Mouse (Mus musculus): ENCODE data around the gene Tdrd9. TPM values are rescaled to one million over a fixed set of nuclear protein-coding genes. Genes with fewer than 3 reads are reported as not detected.

Tdrd9 gene
- total and polyA plus RNA-seq, 3 experiments = 0.09 to 0.10 TPM; not detected in 1

DNA sequence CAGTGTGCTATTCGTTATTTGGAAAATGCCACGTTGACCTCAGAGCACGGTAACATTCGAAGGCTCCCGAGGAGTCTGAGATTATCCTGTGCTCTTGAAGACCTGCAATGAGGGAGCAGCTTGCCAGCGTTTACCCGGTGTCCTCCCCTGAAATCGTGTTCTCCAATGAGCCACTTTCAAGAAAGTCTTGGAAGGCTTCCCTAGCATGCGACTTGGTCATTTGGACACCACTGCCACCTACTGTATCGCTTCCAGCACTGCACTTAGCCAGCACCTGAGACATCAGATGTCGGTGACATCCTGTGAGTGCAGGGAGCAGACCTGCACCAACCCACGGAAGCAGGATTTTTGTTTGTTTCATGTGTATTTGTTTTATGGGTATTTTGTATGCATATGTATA, 119.7 kb downstream of the Tdrd9 start:
- intact Hi-C loops (cut with DNase I) = loop anchor here (1.0 kb wide), 1 partner anchor 13 kb away; no protein-coding TSS in a partner anchor
- Histone ChIP-seq H3K4me1 (ENCODE audit: control insufficient read depth, insufficient read depth, low read length) (peaks cover 3% of the 10 kb centered on the region), H3K27me3 (ENCODE audit: control insufficient read depth, insufficient read depth, low read length) (no peaks in the 10 kb centered on the region), H3K4me3 (0 out of 2 replicates have a peak overlapping the region, but pooled peaks have one; percentile 9), H3K9ac (ENCODE audit: low read depth, low read length) (no peak overlapping the region), H3K27ac (no peak overlapping the region), H3K36me3 (ENCODE audit: control insufficient read depth, insufficient read depth, low read length) (no peaks in the 10 kb centered on the region), H3K79me2 (replicated peaks; ENCODE audit: control insufficient read depth, insufficient read depth, low read length) (no peaks in the 10 kb centered on the region)
- WGBS = 3% methylated on average over 12 of the region's 12 CpGs
- peak; percentile 55 to 71 for DNase-seq
- TF ChIP-seq EP300 (IDR thresholded peaks at IDR 0.05; ENCODE audit: insufficient read depth, low read depth, low read length) (peak; percentile 80; the same call in 1 of the 2 replicates), CTCF (IDR thresholded peaks at IDR 0.05) (peak; percentile 98), POLR2A (IDR thresholded peaks at IDR 0.05; ENCODE audit: insufficient read depth, low read depth, low read length) (no peak)

DNA sequence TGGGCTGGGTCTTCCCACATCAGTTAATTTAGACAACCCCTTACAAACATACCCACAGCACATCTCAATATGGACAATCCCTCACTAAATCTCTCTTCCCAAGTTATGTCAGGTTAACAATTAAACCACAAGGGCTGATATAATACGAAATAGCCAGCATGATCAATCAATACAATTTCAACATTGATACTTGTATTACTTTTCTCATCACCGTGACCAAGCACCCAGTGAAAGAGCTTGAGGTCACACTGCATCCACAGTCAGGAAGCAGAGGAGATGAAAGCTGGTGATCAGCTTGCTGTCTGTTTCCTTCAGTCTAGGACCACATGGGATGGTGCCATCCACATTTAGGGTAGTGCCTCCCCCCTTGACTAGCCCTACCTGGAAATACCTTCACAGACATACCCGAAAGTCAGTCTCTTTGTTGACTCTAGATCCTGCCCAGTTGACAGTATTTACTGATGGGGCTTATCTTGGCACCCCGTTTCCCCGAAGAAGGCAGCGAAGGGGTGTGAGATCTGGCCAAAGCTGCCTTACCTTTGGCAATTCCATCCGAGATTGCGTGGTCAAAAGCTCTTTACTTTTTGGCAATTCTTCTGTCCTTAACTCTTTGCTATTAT, 123.0 kb downstream of the Tdrd9 start:
- no peak overlapping the region for H3K4me3 ChIP-seq
- peaks cover 6% of the 10 kb centered on the region for H3K4me1 ChIP-seq (ENCODE audit: control insufficient read depth, insufficient read depth, low read length)
- intact Hi-C loops (cut with DNase I) = no loop called here
- H3K27ac ChIP-seq = no peak overlapping the region
- WGBS = 68% methylated on average over 8 of the region's 8 CpGs
- H3K36me3 ChIP-seq (ENCODE audit: control insufficient read depth, insufficient read depth, low read length) = no peaks in the 10 kb centered on the region
- H3K27me3 ChIP-seq (ENCODE audit: control insufficient read depth, insufficient read depth, low read length) = no peaks in the 10 kb centered on the region
- DNase-seq = no peak
- H3K9ac ChIP-seq (ENCODE audit: low read depth, low read length) = no peak overlapping the region
- no peak for TF ChIP-seq CTCF (IDR thresholded peaks at IDR 0.05)
- no peak for TF ChIP-seq EP300 (IDR thresholded peaks at IDR 0.05; ENCODE audit: insufficient read depth, low read depth, low read length)
- TF ChIP-seq POLR2A (IDR thresholded peaks at IDR 0.05; ENCODE audit: insufficient read depth, low read depth, low read length) = no peak
- H3K79me2 ChIP-seq (replicated peaks; ENCODE audit: control insufficient read depth, insufficient read depth, low read length) = no peaks in the 10 kb centered on the region

- Histone ChIP-seq H3K79me2 (replicated peaks; ENCODE audit: control insufficient read depth, insufficient read depth, low read length) (no peaks in the 10 kb centered on the region), H3K27ac (peak overlapping the region; percentile 48; the same call in 1 of the 2 replicates), H3K4me3 (no peak overlapping the region), H3K4me1 (ENCODE audit: control insufficient read depth, insufficient read depth, low read length) (peaks cover 6% of the 10 kb centered on the region), H3K27me3 (ENCODE audit: control insufficient read depth, insufficient read depth, low read length) (no peaks in the 10 kb centered on the region), H3K36me3 (ENCODE audit: control insufficient read depth, insufficient read depth, low read length) (no peaks in the 10 kb centered on the region), H3K9ac (ENCODE audit: low read depth, low read length) (no peak overlapping the region)
- intact Hi-C loops (cut with DNase I) = no loop called here
- peak; percentile 75 for TF ChIP-seq EP300 (IDR thresholded peaks at IDR 0.05; ENCODE audit: insufficient read depth, low read depth, low read length)
- TF ChIP-seq CTCF (IDR thresholded peaks at IDR 0.05) = peak; percentile 28
- TF ChIP-seq POLR2A (IDR thresholded peaks at IDR 0.05; ENCODE audit: insufficient read depth, low read depth, low read length) = no peak
- WGBS = 39% methylated on average over 13 of the region's 13 CpGs
- DNase-seq = peak; percentile 60 to 81
Observed at GRCm38 (mm10) chr12:112096051-112096732, 124.8 kb downstream of the Tdrd9 start.

- Histone ChIP-seq H3K79me2 (replicated peaks; ENCODE audit: control insufficient read depth, insufficient read depth, low read length) (no peaks in the 10 kb centered on the region), H3K27me3 (ENCODE audit: control insufficient read depth, insufficient read depth, low read length) (no peaks in the 10 kb centered on the region), H3K36me3 (ENCODE audit: control insufficient read depth, insufficient read depth, low read length) (no peaks in the 10 kb centered on the region), H3K27ac (no peak overlapping the region; the same call in 1 of the 2 replicates), H3K4me3 (no peak overlapping the region), H3K9ac (ENCODE audit: low read depth, low read length) (no peak overlapping the region), H3K4me1 (ENCODE audit: control insufficient read depth, insufficient read depth, low read length) (peaks cover 6% of the 10 kb centered on the region)
- 56% methylated on average over 8 of the region's 8 CpGs for WGBS
- no peak for DNase-seq
- no peak for TF ChIP-seq POLR2A (IDR thresholded peaks at IDR 0.05; ENCODE audit: insufficient read depth, low read depth, low read length)
- TF ChIP-seq EP300 (IDR thresholded peaks at IDR 0.05; ENCODE audit: insufficient read depth, low read depth, low read length) = no peak
- TF ChIP-seq CTCF (IDR thresholded peaks at IDR 0.05) = no peak
- intact Hi-C loops (cut with DNase I) = no loop called here
Observed at GRCm38 (mm10) chr12:112096733-112097117, 125.4 kb downstream of the Tdrd9 start.

- WGBS = 61% methylated on average over 4 of the region's 4 CpGs
- TF ChIP-seq CTCF (IDR thresholded peaks at IDR 0.05) = no peak
- H3K27me3 ChIP-seq (ENCODE audit: control insufficient read depth, insufficient read depth, low read length) = no peaks in the 10 kb centered on the region
- peaks cover 6% of the 10 kb centered on the region for H3K4me1 ChIP-seq (ENCODE audit: control insufficient read depth, insufficient read depth, low read length)
- H3K4me3 ChIP-seq = no peak overlapping the region
- H3K27ac ChIP-seq = no peak overlapping the region
- no peak overlapping the region for H3K9ac ChIP-seq (ENCODE audit: low read depth, low read length)
- H3K79me2 ChIP-seq (replicated peaks; ENCODE audit: control insufficient read depth, insufficient read depth, low read length) = no peaks in the 10 kb centered on the region
- intact Hi-C loops (cut with DNase I) = no loop called here
- H3K36me3 ChIP-seq (ENCODE audit: control insufficient read depth, insufficient read depth, low read length) = no peaks in the 10 kb centered on the region
- DNase-seq = no peak
Observed at GRCm38 (mm10) chr12:112100106-112100505, 128.7 kb downstream of the Tdrd9 start.

- no peaks in the 10 kb centered on the region for H3K36me3 ChIP-seq (ENCODE audit: control insufficient read depth, insufficient read depth, low read length)
- DNase-seq = no peak
- H3K9ac ChIP-seq (ENCODE audit: low read depth, low read length) = no peak overlapping the region
- TF ChIP-seq CTCF (IDR thresholded peaks at IDR 0.05) (peak; percentile 29), POLR2A (IDR thresholded peaks at IDR 0.05; ENCODE audit: insufficient read depth, low read depth, low read length) (no peak)
- WGBS = 50% methylated on average over 4 of the region's 4 CpGs
- intact Hi-C loops (cut with DNase I) = no loop called here
- no peaks in the 10 kb centered on the region for H3K27me3 ChIP-seq (ENCODE audit: control insufficient read depth, insufficient read depth, low read length)
- H3K79me2 ChIP-seq (replicated peaks; ENCODE audit: control insufficient read depth, insufficient read depth, low read length) = no peaks in the 10 kb centered on the region
- peaks cover 4% of the 10 kb centered on the region for H3K4me1 ChIP-seq (ENCODE audit: control insufficient read depth, insufficient read depth, low read length)
- H3K27ac ChIP-seq = no peak overlapping the region
- no peak overlapping the region for H3K4me3 ChIP-seq
Observed at GRCm38 (mm10) chr12:112101045-112101444, 129.7 kb downstream of the Tdrd9 start.
